Mouse (Mus musculus): ENCODE results near the gene Timm29.

- no peak for TF ChIP-seq GATA1 (IDR thresholded peaks at IDR 0.05; ENCODE audit: low read length)
- TF ChIP-seq TAL1 (IDR thresholded peaks at IDR 0.05; ENCODE audit: low read length), result no peak
These were observed 40.6 kb downstream of the Timm29 start for GRCm38 (mm10) chr9:21633106-21633505.

Data from erythroblast, embryonic 14.5 days (primary cell).